ENCODE assay signal across 29 mouse cellular contexts in the genomic region with DNA sequence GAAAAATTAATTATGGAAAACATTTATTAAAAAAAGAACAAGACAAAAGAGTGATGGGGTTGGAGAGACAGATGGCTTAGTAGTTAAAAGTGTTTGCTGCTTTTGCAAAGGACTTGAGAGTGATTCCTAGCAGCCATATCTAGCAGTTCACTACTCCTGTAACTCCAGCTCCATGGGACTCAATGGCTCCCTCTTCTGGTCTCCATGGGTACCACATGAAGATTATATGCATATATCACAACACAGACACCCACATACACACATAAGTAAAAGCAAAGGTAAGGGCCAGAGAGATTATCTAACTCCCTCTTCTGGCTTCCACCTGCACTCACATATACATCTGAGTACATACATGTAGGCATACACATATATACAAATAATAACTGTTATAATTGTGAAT.
DNase-seq lines count a peak whose midpoint lies in the region; ATAC-seq and TF ChIP-seq lines count a peak whose summit lies in the region.
"Had no signal": no experiment of that assay in that cellular context is flagged by ENCODE, and none has a peak within 500 bp of the region (broad histone marks: within the 10 kb centered on the region; RNA-seq: fewer than 3 reads in every experiment).

No protein-coding gene starts in this region.

- TF ChIP-seq CTCF in layer of hippocampus, adult 2 months (conservative IDR thresholded peaks at IDR 0.05) = peak; percentile 41
- TF ChIP-seq CTCF in CH12.LX (conservative IDR thresholded peaks at IDR 0.05 in 1 of 2, IDR thresholded peaks at IDR 0.05 in 1 of 2; ENCODE audit: low read depth in 2 of 2, low read length in 2 of 2) = no peak
- TF ChIP-seq CTCF in Patski (IDR thresholded peaks at IDR 0.05) = peak; percentile 20

- 0 out of 4 replicates have a peak, but pooled peaks cover 0 to 4% of the 10 kb centered on the region in 2 experiments for H3K4me1 ChIP-seq in CH12.LX (ENCODE audit: control insufficient read depth in 1 of 2, insufficient read depth in 2 of 2)
- no peaks in the 10 kb centered on the region for H3K4me1 ChIP-seq in heart, embryonic 10.5 days
- H3K4me1 ChIP-seq: embryonic facial prominence, embryonic 10.5 days; embryonic facial prominence, embryonic 15.5 days; liver, embryonic 15.5 days; megakaryocyte, embryonic 14.5 days; midbrain, embryonic 12.5 days; stomach, embryonic 15.5 days had no signal

- no peak overlapping the region for H3K9ac ChIP-seq in CH12.LX (ENCODE audit: insufficient read depth, low read depth)
- H3K9ac ChIP-seq: embryonic facial prominence, embryonic 15.5 days; forebrain, embryonic 12.5 days; hindbrain, embryonic 14.5 days; liver, embryonic 15.5 days; midbrain, embryonic 12.5 days; stomach, embryonic 15.5 days had no signal

- ATAC-seq in Patski = no peak
- no peak for ATAC-seq in cerebellum, adult (ENCODE audit: insufficient number of reproducible peaks, low FRiP score, low TSS enrichment)
- ATAC-seq: lung, postnatal 0 days had no signal

- H3K27me3 ChIP-seq in CH12.LX (replicated peaks) = no peaks in the 10 kb centered on the region
- H3K27me3 ChIP-seq in Patski = no peaks in the 10 kb centered on the region
- no peaks in the 10 kb centered on the region for H3K27me3 ChIP-seq in heart, embryonic 10.5 days (ENCODE audit: insufficient read depth, poor library complexity, severe bottlenecking)
- H3K27me3 ChIP-seq: embryonic facial prominence, embryonic 15.5 days; forebrain, embryonic 12.5 days; liver, embryonic 15.5 days; megakaryocyte, embryonic 14.5 days; stomach, embryonic 15.5 days had no signal

- dilution Hi-C loops in CH12.LX (cut with MboI; ENCODE audit: extremely low pct_ligation_motif_present, extremely low pct_unique_long_range_greater_than_20kb, low sequenced_read_pairs) = no loop called here

- H3K79me2 ChIP-seq in CH12.LX (replicated peaks; ENCODE audit: control insufficient read depth, extremely low read depth, insufficient read depth, poor library complexity, severe bottlenecking) = no peaks in the 10 kb centered on the region

- POLR2A ChIA-PET in Patski (lab: Charles Lee) = no interaction called here

- no peak for DNase-seq in layer of hippocampus, adult 2 months (ENCODE audit: low spot score in 2 of 2)
- no peak for DNase-seq in layer of hippocampus, postnatal 36 days
- peak; percentile 5 for DNase-seq in 3T3-L1 (ENCODE audit: low read depth, low spot score)
- DNase-seq in CH12.LX (ENCODE audit: extremely low read depth) = peak; percentile 3
- DNase-seq in Patski (ENCODE audit: low read depth, low spot score) = no peak
- DNase-seq in layer of hippocampus, adult 9-10 months (ENCODE audit: low spot score) = no peak
- DNase-seq in heart, embryonic 10.5 days (ENCODE audit: low spot score) = no peak
- DNase-seq: adrenal gland, postnatal 14 days; cerebellum, adult 2 months; cerebellum, postnatal 25 days; gastrocnemius, postnatal 25 days; heart, postnatal 36 days; kidney, adult 8-10 months; kidney, postnatal 14 days; liver; lung, postnatal 4 days; retina, postnatal 1 day; right cerebral cortex, postnatal 14 days had no signal

- no peak overlapping the region for H3K27ac ChIP-seq in layer of hippocampus, adult 2 months
- no peak overlapping the region for H3K27ac ChIP-seq in CH12.LX (ENCODE audit: insufficient read depth, low read depth)
- H3K27ac ChIP-seq in heart, embryonic 10.5 days = no peak overlapping the region
- H3K27ac ChIP-seq: embryonic facial prominence, embryonic 10.5 days; embryonic facial prominence, embryonic 15.5 days; forebrain, embryonic 12.5 days; hindbrain, embryonic 14.5 days; liver, embryonic 15.5 days; midbrain, embryonic 12.5 days; stomach, embryonic 15.5 days had no signal

- H3K4me3 ChIP-seq in layer of hippocampus, adult 2 months = no peak overlapping the region
- H3K4me3 ChIP-seq in CH12.LX (replicated peaks in 1 of 3; ENCODE audit: low read depth in 2 of 3, low read length in 2 of 3, poor library complexity in 1 of 3) = no peak overlapping the region
- no peak overlapping the region for H3K4me3 ChIP-seq in heart, embryonic 10.5 days
- H3K4me3 ChIP-seq: embryonic facial prominence, embryonic 10.5 days; embryonic facial prominence, embryonic 15.5 days; forebrain, embryonic 12.5 days; liver, embryonic 15.5 days; megakaryocyte, embryonic 14.5 days; midbrain, embryonic 12.5 days; stomach, embryonic 15.5 days had no signal

- peaks cover 5% of the 10 kb centered on the region for H3K9me3 ChIP-seq in CH12.LX (replicated peaks; ENCODE audit: low read length)
- H3K9me3 ChIP-seq in heart, embryonic 10.5 days = no peaks in the 10 kb centered on the region
- H3K9me3 ChIP-seq: embryonic facial prominence, embryonic 10.5 days; embryonic facial prominence, embryonic 15.5 days; forebrain, embryonic 12.5 days; liver, embryonic 15.5 days; midbrain, embryonic 12.5 days; stomach, embryonic 15.5 days had no signal

- TF ChIP-seq EP300 in CH12.LX (IDR thresholded peaks at IDR 0.05; ENCODE audit: low read length) = no peak

- H3K4me2 ChIP-seq in CH12.LX (ENCODE audit: insufficient read depth, low read depth, poor library complexity, severe bottlenecking) = no peak overlapping the region
- H3K4me2 ChIP-seq: embryonic facial prominence, embryonic 15.5 days; forebrain, embryonic 12.5 days; heart, embryonic 11.5 days; hindbrain, embryonic 14.5 days; liver, embryonic 15.5 days; midbrain, embryonic 12.5 days; stomach, embryonic 15.5 days had no signal

- no peaks in the 10 kb centered on the region for H3K36me3 ChIP-seq in CH12.LX (replicated peaks in 1 of 2; ENCODE audit: control insufficient read depth in 1 of 2, insufficient read depth in 1 of 2, low read length in 1 of 2)
- H3K36me3 ChIP-seq in heart, embryonic 10.5 days = no peaks in the 10 kb centered on the region
- H3K36me3 ChIP-seq: embryonic facial prominence, embryonic 10.5 days; embryonic facial prominence, embryonic 15.5 days; forebrain, embryonic 12.5 days; liver, embryonic 15.5 days; midbrain, embryonic 12.5 days; stomach, embryonic 15.5 days had no signal

- CTCF ChIA-PET in Patski (lab: Charles Lee) = no interaction called here

- TF ChIP-seq RAD21 in CH12.LX (IDR thresholded peaks at IDR 0.05; ENCODE audit: low read depth, low read length) = no peak

- in situ Hi-C loops in CH12.LX (cut with MboI; ENCODE audit: low pct_ligation_motif_present, low pct_unique_long_range_greater_than_20kb, low sequenced_read_pairs) (no loop called here), Patski (cut with MboI; ENCODE audit: low pct_unique_long_range_greater_than_20kb) (no loop called here)

- no peak for TF ChIP-seq POLR2A in CH12.LX (IDR thresholded peaks at IDR 0.05; ENCODE audit: low read depth, low read length)

TF ChIP-seq in CH12.LX, 34 proteins besides CTCF, POLR2A, EP300 and RAD21:
- TF ChIP-seq MAX (IDR thresholded peaks at IDR 0.05; ENCODE audit: low read length) (no peak), NRF1 (IDR thresholded peaks at IDR 0.05; ENCODE audit: low read depth, low read length) (no peak), MXI1 (IDR thresholded peaks at IDR 0.05; ENCODE audit: low read depth, low read length) (no peak), ETS1 (conservative IDR thresholded peaks at IDR 0.05; ENCODE audit: low read depth, low read length) (no peak), ZC3H11A (IDR thresholded peaks at IDR 0.05; ENCODE audit: low read depth, low read length) (no peak), POLR2AphosphoS2 (IDR thresholded peaks at IDR 0.05; ENCODE audit: low read depth, low read length) (no peak), MEF2A (IDR thresholded peaks at IDR 0.05; ENCODE audit: borderline replicate concordance, low read depth, low read length) (no peak), GABPA (IDR thresholded peaks at IDR 0.05; ENCODE audit: insufficient replicate concordance, low read depth, low read length) (no peak), BHLHE40 (IDR thresholded peaks at IDR 0.05; ENCODE audit: low read depth, low read length) (no peak), ZMIZ1 (IDR thresholded peaks at IDR 0.05; ENCODE audit: low read depth, low read length) (no peak)

Comparison
In these comparisons a context has a peak if more than half of its experiments do, and no peak if none do; other contexts are left out.
1. DNase-seq: peak in 3T3-L1 (single experiment) and CH12.LX (single experiment); none in layer of hippocampus, adult 2 months (0 of 2), layer of hippocampus, postnatal 36 days (0 of 2), Patski (single experiment), layer of hippocampus, adult 9-10 months (single experiment) and heart, embryonic 10.5 days (single experiment).
2. CTCF ChIP-seq: peak in layer of hippocampus, adult 2 months (single experiment) and Patski (single experiment); none in CH12.LX (0 of 2).